In genomic region chr17:71994144-71994543, GRCm38 (mm10) we compare ENCODE assay signal across 16 mouse cellular contexts.
DNase-seq lines count a peak whose midpoint lies in the region; ATAC-seq and TF ChIP-seq lines count a peak whose summit lies in the region.
"Had no signal": no experiment of that assay in that cellular context is flagged by ENCODE, and none has a peak within 500 bp of the region (broad histone marks: within the 10 kb centered on the region; RNA-seq: fewer than 3 reads in every experiment).

No protein-coding gene starts in this region.

- ATAC-seq in lung, embryonic 14.5 days (ENCODE audit: insufficient read depth): no peak
- ATAC-seq in erythroid progenitor cell, adult 5-6 weeks (replicated peaks; ENCODE audit: low FRiP score, poor library complexity, severe bottlenecking): no peak
- ATAC-seq: forebrain, embryonic 14.5 days; intestine, embryonic 15.5 days had no signal

- TF ChIP-seq CTCF in lung, embryonic 14.5 days (IDR thresholded peaks at IDR 0.05; ENCODE audit: low read depth): no peak

- 70% methylated on average over 1 of the region's 1 CpGs for WGBS in lung, embryonic 14.5 days

- H3K4me1 ChIP-seq in lung, embryonic 14.5 days (ENCODE audit: insufficient read depth): no peaks in the 10 kb centered on the region
- H3K4me1 ChIP-seq: intestine, embryonic 15.5 days had no signal

- no peak overlapping the region for H3K9ac ChIP-seq in lung, embryonic 14.5 days
- H3K9ac ChIP-seq: intestine, embryonic 15.5 days; midbrain, embryonic 12.5 days had no signal

- DNase-seq in lung, embryonic 14.5 days: peak; percentile 29
- no peak for DNase-seq in lung, postnatal 25 days (ENCODE audit: low spot score)
- peak; percentile 24 for DNase-seq in gastrocnemius, adult 18-20 months (ENCODE audit: low spot score)
- DNase-seq in heart, adult 9 months (ENCODE audit: low spot score in 2 of 2): peak; percentile 19 to 35
- peak; percentile 29 for DNase-seq in lung, postnatal 36 days
- no peak for DNase-seq in embryo, embryonic 10 days (ENCODE audit: low spot score)
- no peak for DNase-seq in kidney, postnatal 36 days
- DNase-seq: cerebellum, adult 11 months; liver; right cerebral cortex, postnatal 14 days; thymus, postnatal 4 days had no signal

- H3K36me3 ChIP-seq in lung, embryonic 14.5 days (ENCODE audit: insufficient read depth): no peaks in the 10 kb centered on the region
- H3K36me3 ChIP-seq: intestine, embryonic 15.5 days; midbrain, embryonic 12.5 days had no signal

- H3K4me3 ChIP-seq in lung, embryonic 14.5 days (ENCODE audit: low read depth, low read length): no peak overlapping the region
- H3K4me3 ChIP-seq: intestine, embryonic 15.5 days; midbrain, embryonic 12.5 days had no signal

- no peaks in the 10 kb centered on the region for H3K9me3 ChIP-seq in lung, embryonic 14.5 days (ENCODE audit: low read depth, low read length)
- H3K9me3 ChIP-seq: intestine, embryonic 15.5 days; midbrain, embryonic 12.5 days had no signal

- no peak overlapping the region for H3K4me2 ChIP-seq in lung, embryonic 14.5 days
- H3K4me2 ChIP-seq: intestine, embryonic 15.5 days; midbrain, embryonic 12.5 days had no signal

- no peak overlapping the region for H3K27ac ChIP-seq in lung, embryonic 14.5 days (ENCODE audit: low read depth)
- H3K27ac ChIP-seq: intestine, embryonic 15.5 days; kidney, postnatal 0 days; midbrain, embryonic 12.5 days had no signal

- no peaks in the 10 kb centered on the region for H3K27me3 ChIP-seq in lung, embryonic 14.5 days (ENCODE audit: insufficient read depth, low read length)
- H3K27me3 ChIP-seq: intestine, embryonic 15.5 days had no signal

Comparison
In these comparisons a context has a peak if more than half of its experiments do, and no peak if none do; other contexts are left out.
1. DNase-seq: peak in lung, embryonic 14.5 days (single experiment), gastrocnemius, adult 18-20 months (single experiment), heart, adult 9 months (2 of 2) and lung, postnatal 36 days (single experiment); none in lung, postnatal 25 days (single experiment), embryo, embryonic 10 days (single experiment) and kidney, postnatal 36 days (0 of 2).